Mouse (Mus musculus): Measurements from ENCODE around the gene AC161166.1. TPM values are rescaled to one million over a fixed set of nuclear protein-coding genes. Genes with fewer than 3 reads are reported as not detected.
A peak's percentile ranks its signal among the peaks of the same experiment; 100 is the strongest.

The AC161166.1 gene
- total and polyA plus RNA-seq, 3 experiments = 0.22 TPM; not detected in 2

GRCm38 (mm10) chr7:24546634-24547389 is 34.6 kb upstream of the AC161166.1 start:
- TF ChIP-seq GATA2 (IDR thresholded peaks at IDR 0.05; ENCODE audit: borderline replicate concordance, low read depth, low read length) (no peak), TAL1 (conservative IDR thresholded peaks at IDR 0.05; ENCODE audit: low read depth, low read length) (no peak), GATA1 (IDR thresholded peaks at IDR 0.05; ENCODE audit: borderline replicate concordance, low read length) (no peak), CTCF (IDR thresholded peaks at IDR 0.05; ENCODE audit: low read depth, low read length) (no peak), POLR2AphosphoS5 (IDR thresholded peaks at IDR 0.05; ENCODE audit: insufficient replicate concordance, low read depth, low read length) (no peak)
- Histone ChIP-seq H3K36me3 (replicated peaks) (peaks cover 42% of the 10 kb centered on the region), H3K4me3 (ENCODE audit: low read depth, low read length) (peak overlapping the region; percentile 87), H3K4me1 (ENCODE audit: insufficient read depth, low read depth, low read length) (peaks cover 34% of the 10 kb centered on the region), H3K9me3 (replicated peaks) (peaks cover 4% of the 10 kb centered on the region; the same call in 1 of the 2 replicates), H3K27me3 (ENCODE audit: insufficient read depth, low read length) (peaks cover 9% of the 10 kb centered on the region; the same call in 1 of the 2 replicates)
- ATAC-seq (ENCODE audit: extremely low read depth, insufficient number of reproducible peaks, low FRiP score, poor library complexity, severe bottlenecking) = peak; percentile 99
- peak; percentile 100 for DNase-seq (ENCODE audit: low spot score)

GRCm38 (mm10) chr7:24546068-24546614 is 33.9 kb upstream of the AC161166.1 start, which contains the start of the genes Pinlyp and Xrcc1:
Gene Pinlyp, minus strand, starts transcription at chr7:24546118.
Gene Xrcc1, plus strand, starts transcription at chr7:24546289.
- TF ChIP-seq POLR2AphosphoS5 (IDR thresholded peaks at IDR 0.05; ENCODE audit: insufficient replicate concordance, low read depth, low read length) (no peak), GATA2 (IDR thresholded peaks at IDR 0.05; ENCODE audit: borderline replicate concordance, low read depth, low read length) (no peak), CTCF (IDR thresholded peaks at IDR 0.05; ENCODE audit: low read depth, low read length) (no peak), TAL1 (conservative IDR thresholded peaks at IDR 0.05; ENCODE audit: low read depth, low read length) (no peak), GATA1 (IDR thresholded peaks at IDR 0.05; ENCODE audit: borderline replicate concordance, low read length) (no peak)
- Histone ChIP-seq H3K9me3 (replicated peaks) (peaks cover 4% of the 10 kb centered on the region; the same call in 1 of the 2 replicates), H3K27me3 (ENCODE audit: insufficient read depth, low read length) (peaks cover 15% of the 10 kb centered on the region; the same call in 1 of the 2 replicates), H3K4me3 (ENCODE audit: low read depth, low read length) (peak within 1 kb of the TSS; percentile 87), H3K4me1 (ENCODE audit: insufficient read depth, low read depth, low read length) (peaks cover 33% of the 10 kb centered on the region), H3K36me3 (replicated peaks) (peaks cover 35% of the 10 kb centered on the region)
- no peak for DNase-seq (ENCODE audit: low spot score)
- no peak for ATAC-seq (ENCODE audit: extremely low read depth, insufficient number of reproducible peaks, low FRiP score, poor library complexity, severe bottlenecking)

GRCm38 (mm10) chr7:24544506-24544905 is 32.3 kb upstream of the AC161166.1 start:
- peaks cover 18% of the 10 kb centered on the region for H3K27me3 ChIP-seq (ENCODE audit: insufficient read depth, low read length)
- H3K4me1 ChIP-seq (ENCODE audit: insufficient read depth, low read depth, low read length) = peaks cover 26% of the 10 kb centered on the region
- DNase-seq (ENCODE audit: low spot score) (no peak), ATAC-seq (ENCODE audit: extremely low read depth, insufficient number of reproducible peaks, low FRiP score, poor library complexity, severe bottlenecking) (no peak)
- peaks cover 19% of the 10 kb centered on the region for H3K36me3 ChIP-seq (replicated peaks)
- peaks cover 4% of the 10 kb centered on the region; the same call in 1 of the 2 replicates for H3K9me3 ChIP-seq (replicated peaks)
- H3K4me3 ChIP-seq (ENCODE audit: low read depth, low read length) = no peak overlapping the region
- TF ChIP-seq GATA2 (IDR thresholded peaks at IDR 0.05; ENCODE audit: borderline replicate concordance, low read depth, low read length) = no peak
- TF ChIP-seq CTCF (IDR thresholded peaks at IDR 0.05; ENCODE audit: low read depth, low read length) = 0 out of 2 replicates have a peak, but pooled peaks have one; percentile 12
- no peak for TF ChIP-seq POLR2AphosphoS5 (IDR thresholded peaks at IDR 0.05; ENCODE audit: insufficient replicate concordance, low read depth, low read length)
- TF ChIP-seq TAL1 (conservative IDR thresholded peaks at IDR 0.05; ENCODE audit: low read depth, low read length) = no peak
- no peak for TF ChIP-seq GATA1 (IDR thresholded peaks at IDR 0.05; ENCODE audit: borderline replicate concordance, low read length)

- ATAC-seq (ENCODE audit: extremely low read depth, insufficient number of reproducible peaks, low FRiP score, poor library complexity, severe bottlenecking) = no peak
- peaks cover 2% of the 10 kb centered on the region; the same call in 1 of the 2 replicates for H3K9me3 ChIP-seq (replicated peaks)
- DNase-seq (ENCODE audit: low spot score) = no peak
- H3K4me1 ChIP-seq (ENCODE audit: insufficient read depth, low read depth, low read length) = no peaks in the 10 kb centered on the region; the same call in 1 of the 2 replicates
- peaks cover 17% of the 10 kb centered on the region for H3K36me3 ChIP-seq (replicated peaks)
- peaks cover 19% of the 10 kb centered on the region for H3K27me3 ChIP-seq (ENCODE audit: insufficient read depth, low read length)
- TF ChIP-seq CTCF (IDR thresholded peaks at IDR 0.05; ENCODE audit: low read depth, low read length) (no peak), GATA1 (IDR thresholded peaks at IDR 0.05; ENCODE audit: borderline replicate concordance, low read length) (no peak), TAL1 (conservative IDR thresholded peaks at IDR 0.05; ENCODE audit: low read depth, low read length) (no peak), POLR2AphosphoS5 (IDR thresholded peaks at IDR 0.05; ENCODE audit: insufficient replicate concordance, low read depth, low read length) (no peak), GATA2 (IDR thresholded peaks at IDR 0.05; ENCODE audit: borderline replicate concordance, low read depth, low read length) (no peak)
- no peak overlapping the region for H3K4me3 ChIP-seq (ENCODE audit: low read depth, low read length)
Observed at GRCm38 (mm10) chr7:24539686-24540085, 27.4 kb upstream of the AC161166.1 start.

GRCm38 (mm10) chr7:24538701-24539100 is 26.4 kb upstream of the AC161166.1 start:
- no peak for TF ChIP-seq CTCF (IDR thresholded peaks at IDR 0.05; ENCODE audit: low read depth, low read length)
- no peak for TF ChIP-seq TAL1 (conservative IDR thresholded peaks at IDR 0.05; ENCODE audit: low read depth, low read length)
- no peak for TF ChIP-seq POLR2AphosphoS5 (IDR thresholded peaks at IDR 0.05; ENCODE audit: insufficient replicate concordance, low read depth, low read length)
- no peak for TF ChIP-seq GATA1 (IDR thresholded peaks at IDR 0.05; ENCODE audit: borderline replicate concordance, low read length)
- TF ChIP-seq GATA2 (IDR thresholded peaks at IDR 0.05; ENCODE audit: borderline replicate concordance, low read depth, low read length) = no peak
- DNase-seq (ENCODE audit: low spot score) (no peak), ATAC-seq (ENCODE audit: extremely low read depth, insufficient number of reproducible peaks, low FRiP score, poor library complexity, severe bottlenecking) (no peak)
- Histone ChIP-seq H3K4me3 (ENCODE audit: low read depth, low read length) (no peak overlapping the region), H3K4me1 (ENCODE audit: insufficient read depth, low read depth, low read length) (no peaks in the 10 kb centered on the region; the same call in 1 of the 2 replicates), H3K27me3 (ENCODE audit: insufficient read depth, low read length) (peaks cover 19% of the 10 kb centered on the region), H3K9me3 (replicated peaks) (no peaks in the 10 kb centered on the region), H3K36me3 (replicated peaks) (peaks cover 27% of the 10 kb centered on the region)

- DNase-seq (ENCODE audit: low spot score) (no peak), ATAC-seq (ENCODE audit: extremely low read depth, insufficient number of reproducible peaks, low FRiP score, poor library complexity, severe bottlenecking) (no peak)
- Histone ChIP-seq H3K36me3 (replicated peaks) (peaks cover 32% of the 10 kb centered on the region), H3K4me1 (ENCODE audit: insufficient read depth, low read depth, low read length) (no peaks in the 10 kb centered on the region; the same call in 1 of the 2 replicates), H3K27me3 (ENCODE audit: insufficient read depth, low read length) (peaks cover 17% of the 10 kb centered on the region), H3K4me3 (ENCODE audit: low read depth, low read length) (no peak overlapping the region), H3K9me3 (replicated peaks) (no peaks in the 10 kb centered on the region)
- TF ChIP-seq POLR2AphosphoS5 (IDR thresholded peaks at IDR 0.05; ENCODE audit: insufficient replicate concordance, low read depth, low read length) (no peak), GATA1 (IDR thresholded peaks at IDR 0.05; ENCODE audit: borderline replicate concordance, low read length) (no peak), GATA2 (IDR thresholded peaks at IDR 0.05; ENCODE audit: borderline replicate concordance, low read depth, low read length) (no peak), TAL1 (conservative IDR thresholded peaks at IDR 0.05; ENCODE audit: low read depth, low read length) (no peak), CTCF (IDR thresholded peaks at IDR 0.05; ENCODE audit: low read depth, low read length) (no peak)
Observed at GRCm38 (mm10) chr7:24538154-24538553, 25.9 kb upstream of the AC161166.1 start.

Measured in G1E (cell line).